Mouse (Mus musculus): Measurements from ENCODE around the gene LTO1. TPM values are rescaled to one million over a fixed set of nuclear protein-coding genes. Genes with fewer than 3 reads are reported as not detected.

LTO1 gene
- polyA plus RNA-seq, 1 experiment from 2014 or later = 27.9 TPM

DNA sequence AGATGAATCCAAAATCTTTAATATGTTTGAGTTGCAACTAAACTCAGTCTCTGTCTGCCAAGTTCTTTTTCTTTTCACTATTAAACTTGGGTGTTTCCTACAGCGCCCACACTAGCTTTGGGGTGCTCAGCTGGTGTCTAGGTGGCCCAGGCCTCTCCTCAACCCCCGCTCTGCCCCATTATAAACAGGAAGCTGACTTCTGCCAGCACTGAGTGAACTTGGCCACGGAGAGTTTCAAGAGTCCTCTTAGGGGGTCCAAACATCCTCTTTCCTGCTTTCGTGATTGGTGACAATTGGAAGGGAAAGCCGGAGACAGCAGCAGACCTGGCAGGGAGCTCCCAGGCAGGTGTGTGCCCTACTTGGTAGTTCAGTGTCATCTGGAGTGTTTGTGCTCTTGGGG is 64.9 kb downstream of the LTO1 start:
- H3K4me1 ChIP-seq = peaks cover 8% of the 10 kb centered on the region; the same call in 1 of the 2 replicates
- no peak overlapping the region for H3K4me2 ChIP-seq
- H3K27me3 ChIP-seq = no peaks in the 10 kb centered on the region
- H3K9ac ChIP-seq = no peak overlapping the region
- no peaks in the 10 kb centered on the region for H3K9me3 ChIP-seq (replicated peaks)
- 70% methylated on average over 5 of the region's 5 CpGs for WGBS
- no peak for ATAC-seq (replicated peaks; ENCODE audit: low FRiP score)
- no peak overlapping the region for H3K4me3 ChIP-seq (replicated peaks)
- H3K36me3 ChIP-seq = no peaks in the 10 kb centered on the region
- no peak overlapping the region for H3K27ac ChIP-seq

Other genes starting within 250 kb of the LTO1 start
- gene Ano1, start 163.1 kb upstream of the LTO1 start, polyA plus RNA-seq (2015; fragmentation: Nextera tagmentation; extraction: Ambion mirVana) = 42.1 and 47.8 TPM in 2 replicates
- gene Fgf3, start 77.0 kb upstream of the LTO1 start, polyA plus RNA-seq (2015; fragmentation: Nextera tagmentation; extraction: Ambion mirVana) = 0.36 and 0.53 TPM in 2 replicates
- gene Fgf4, start 67.7 kb upstream of the LTO1 start, polyA plus RNA-seq (2015; fragmentation: Nextera tagmentation; extraction: Ambion mirVana) = 0.14 TPM in 1 of 2 replicates, not detected in the other
- gene Fgf15, start 18.6 kb upstream of the LTO1 start, polyA plus RNA-seq (2015; fragmentation: Nextera tagmentation; extraction: Ambion mirVana) = 2.3 and 2.4 TPM in 2 replicates
- 229 and 245 TPM in 2 replicates for gene Ccnd1, start 24.8 kb downstream of the LTO1 start, polyA plus RNA-seq (2015; fragmentation: Nextera tagmentation; extraction: Ambion mirVana)

Data from kidney, embryonic 15.5 days (tissue).